Mouse (Mus musculus): Measurements from ENCODE around the gene Psmd12.
"Not testable (repeated sequence)": the region's sequence is repeated elsewhere in the genome, so short reads cannot be mapped to it uniquely, and the experiment has no call there.

DNA sequence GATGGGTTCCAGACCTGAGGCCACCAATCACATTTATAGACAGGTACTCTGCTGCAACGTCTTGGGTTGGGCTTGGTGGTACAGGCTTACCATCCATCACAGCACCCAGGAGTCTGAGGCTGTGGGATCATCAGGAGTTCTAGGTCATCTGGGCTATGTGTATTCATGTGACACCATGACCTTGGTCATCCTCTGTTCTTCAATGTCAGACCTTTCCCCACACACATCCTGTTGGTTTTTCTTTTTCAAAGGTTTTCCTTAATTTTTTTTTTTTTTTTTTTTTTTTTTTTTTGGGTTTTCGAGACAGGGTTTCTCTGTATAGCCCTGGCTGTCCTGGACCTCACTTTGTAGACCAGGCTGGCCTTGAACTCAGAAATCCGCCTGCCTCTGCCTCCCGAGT lies 25.1 kb downstream of the Psmd12 start:
- not testable (repeated sequence) for TF ChIP-seq POLR2A (IDR thresholded peaks at IDR 0.05; ENCODE audit: borderline replicate concordance, low read depth, low read length); CTCF (IDR thresholded peaks at IDR 0.05; ENCODE audit: low read depth, low read length)

Measured in bone marrow macrophage, adult 2 months (primary cell).